Mouse (Mus musculus) hindbrain, postnatal 0 days (tissue): ENCODE data around the gene 1700018F24Rik. TPM values are rescaled to one million over a fixed set of nuclear protein-coding genes. Genes with fewer than 3 reads are reported as not detected.
"Not testable (repeated sequence)": the region's sequence is repeated elsewhere in the genome, so short reads cannot be mapped to it uniquely, and the experiment has no call there.

Source experiments
- ATAC-seq: fragments of 200-750 bp; cut with Nextera tagmentation; 2 replicates; pipeline ENCODE4 v1.8.0; 2017; ENCODE audit warnings: mild to moderate bottlenecking, moderate TSS enrichment, moderate library complexity
- DNase-seq: peaks from one replicate; pipeline ENCODE4 v3.0.0-alpha.2; 2015; ENCODE audit warnings: low spot score
- H3K27ac ChIP-seq: fragments of 300-500 bp; sonication (generic); 2 replicates; pipeline ENCODE4 v1.5.1; 2014; ENCODE audit warnings: mild to moderate bottlenecking
- H3K27me3 ChIP-seq: fragments of 300-500 bp; sonication (generic); 2 replicates; pipeline ENCODE4 v1.6.1; 2014; ENCODE audit warnings: low read length, mixed read lengths; ENCODE audit not compliant: insufficient read depth
- H3K36me3 ChIP-seq: fragments of 300-500 bp; sonication (generic); 2 replicates; pipeline ENCODE4 v1.6.1; 2014; ENCODE audit warnings: low read length, mixed read lengths; ENCODE audit not compliant: insufficient read depth
- H3K4me1 ChIP-seq: fragments of 300-500 bp; sonication (generic); 2 replicates; pipeline ENCODE4 v1.6.1; 2014; ENCODE audit warnings: antibody characterized with exemption, low read length, mixed read lengths; ENCODE audit not compliant: insufficient read depth
- H3K4me2 ChIP-seq: fragments of 300-500 bp; sonication (generic); 2 replicates; pipeline ENCODE4 v1.6.1; 2014; ENCODE audit warnings: low read depth, mild to moderate bottlenecking, low read length, moderate library complexity, mixed read lengths
- H3K4me3 ChIP-seq: fragments of 300-500 bp; sonication (generic); 2 replicates; pipeline ENCODE4 v1.5.1; 2014; ENCODE audit warnings: low read length
- H3K9ac ChIP-seq: fragments of 300-500 bp; sonication (generic); replicated peaks from 2 replicates; pipeline ENCODE4 v1.6.1; 2014; ENCODE audit warnings: mild to moderate bottlenecking, low read length, moderate library complexity, mixed read lengths
- H3K9me3 ChIP-seq: fragments of 300-500 bp; sonication (generic); 2 replicates; pipeline ENCODE4 v1.6.1; 2016; ENCODE audit warnings: low read length, mixed read lengths
- CTCF ChIP-seq: IDR thresholded peaks from 2 replicates; pipeline ENCODE4 v1.5.1; 2016; ENCODE audit warnings: antibody characterized with exemption, control low read depth, low read depth
- WGBS: fragments of 180-500 bp; shearing (Covaris S2); extraction: QIAGEN DNeasy Blood & Tissue Kit; methylation state at CpG from one replicate; pipeline ENCODE4 v1.1.7; 2014; 5-methylcytosine and 5-hydroxymethylcytosine counted together
- polyA plus RNA-seq: library from polyadenylated mRNA; unstranded; fragments of >200 nt; fragmentation: Nextera tagmentation; extraction: Ambion mirVana; gene quantifications from 2 replicates; pipeline ENCODE4 v1.2.1, GENCODE M21; 2015
- total RNA-seq: library from RNA; depleted of rRNA; stranded (reverse); fragments of >200 nt; gene quantifications from 2 replicates; pipeline ENCODE4 v1.2.3, GENCODE M21; 2014

Gene 1700018F24Rik
- total and polyA plus RNA-seq, 2 experiments from 2014 or later, result not detected

DNA sequence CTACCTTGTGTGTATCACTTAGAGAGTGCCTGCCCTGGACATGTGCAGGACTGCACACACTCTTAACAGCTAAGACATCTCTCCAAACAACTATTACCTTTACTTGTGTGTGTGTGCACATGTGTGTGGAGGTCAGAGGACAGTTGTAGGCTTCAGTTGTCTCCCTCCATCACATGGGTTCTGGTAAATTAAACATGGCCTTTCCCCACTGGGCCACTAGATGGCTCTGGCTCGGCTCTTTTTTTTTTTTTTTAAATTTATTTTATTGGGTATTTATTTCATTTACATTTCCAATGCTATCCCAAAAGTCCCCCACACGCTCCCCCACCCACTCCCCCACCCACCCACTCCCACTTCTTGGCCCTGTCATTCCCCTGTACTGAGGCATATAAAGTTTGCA, 26.0 kb upstream of the 1700018F24Rik start:
- not testable (repeated sequence) for ATAC-seq
- WGBS, result 22% methylated on average over 2 of the region's 2 CpGs

DNA sequence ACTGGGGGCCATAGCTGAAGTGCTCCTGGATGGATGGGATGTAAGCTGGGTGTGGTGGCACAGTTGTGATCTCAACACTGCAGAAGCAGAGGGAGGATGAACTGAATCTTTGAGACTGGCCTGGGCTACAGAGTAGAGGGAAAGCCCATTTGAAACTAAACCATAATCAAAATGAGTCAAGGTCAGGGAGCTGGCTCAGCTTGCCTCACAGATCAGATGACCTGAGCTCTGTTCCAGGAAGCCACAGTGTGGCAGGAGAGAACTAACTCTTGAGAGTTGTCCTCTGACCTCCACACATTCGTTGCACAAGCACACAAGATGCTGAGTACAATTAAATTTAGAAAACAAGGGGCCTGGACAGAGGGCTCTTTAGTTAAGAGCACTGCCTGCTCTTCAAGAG, 22.5 kb upstream of the 1700018F24Rik start:
- not testable (repeated sequence) for H3K4me2 ChIP-seq, H3K36me3 ChIP-seq, DNase-seq, H3K4me1 ChIP-seq, H3K4me3 ChIP-seq, H3K27me3 ChIP-seq, H3K9me3 ChIP-seq, ATAC-seq, H3K9ac ChIP-seq, H3K27ac ChIP-seq
- 50% methylated on average over 1 of the region's 1 CpGs for WGBS

More for the DNA sequence above, 26.0 kb upstream of the 1700018F24Rik start:
- not testable (repeated sequence) for H3K27me3 ChIP-seq, H3K4me3 ChIP-seq, H3K4me1 ChIP-seq, H3K27ac ChIP-seq, H3K36me3 ChIP-seq, DNase-seq, H3K9me3 ChIP-seq, H3K9ac ChIP-seq, H3K4me2 ChIP-seq
- TF ChIP-seq CTCF, result 0 out of 2 replicates have a peak, but pooled peaks have one; percentile 2

- H3K9me3 ChIP-seq, H3K36me3 ChIP-seq, ATAC-seq, H3K9ac ChIP-seq, H3K4me2 ChIP-seq, H3K4me1 ChIP-seq, H3K27me3 ChIP-seq, H3K27ac ChIP-seq, H3K4me3 ChIP-seq: not testable (repeated sequence)
- WGBS, result 73% methylated on average over 1 of the region's 1 CpGs
- DNase-seq, result peak; percentile 8
Measured at GRCm38 (mm10) chr5:145020712-145021111, 22.1 kb upstream of the 1700018F24Rik start.

DNA sequence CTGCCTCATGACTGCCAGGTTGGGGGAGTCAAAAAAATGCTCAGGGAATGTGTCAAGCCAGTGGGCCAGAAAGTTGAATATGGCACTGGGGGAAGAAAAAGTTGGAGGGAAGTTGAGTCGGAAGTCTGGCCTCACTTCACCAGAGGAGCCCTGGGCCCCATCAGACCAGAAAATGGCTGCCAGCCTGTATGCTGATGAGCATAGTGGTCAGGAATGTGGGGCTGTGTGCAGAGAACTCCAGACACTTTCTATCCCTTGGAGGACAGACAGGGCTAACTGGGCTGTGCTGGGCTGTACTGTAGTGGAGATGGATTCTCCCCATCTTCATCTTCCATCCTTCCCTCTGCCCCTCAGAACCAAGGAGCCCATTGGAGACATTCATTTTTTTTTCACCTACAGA, 12.3 kb upstream of the 1700018F24Rik start:
- not testable (repeated sequence) for H3K4me1 ChIP-seq, H3K27ac ChIP-seq, H3K4me2 ChIP-seq, H3K4me3 ChIP-seq, H3K9me3 ChIP-seq, H3K27me3 ChIP-seq, ATAC-seq, H3K36me3 ChIP-seq, H3K9ac ChIP-seq, DNase-seq
- 76% methylated on average over 1 of the region's 1 CpGs for WGBS

DNA sequence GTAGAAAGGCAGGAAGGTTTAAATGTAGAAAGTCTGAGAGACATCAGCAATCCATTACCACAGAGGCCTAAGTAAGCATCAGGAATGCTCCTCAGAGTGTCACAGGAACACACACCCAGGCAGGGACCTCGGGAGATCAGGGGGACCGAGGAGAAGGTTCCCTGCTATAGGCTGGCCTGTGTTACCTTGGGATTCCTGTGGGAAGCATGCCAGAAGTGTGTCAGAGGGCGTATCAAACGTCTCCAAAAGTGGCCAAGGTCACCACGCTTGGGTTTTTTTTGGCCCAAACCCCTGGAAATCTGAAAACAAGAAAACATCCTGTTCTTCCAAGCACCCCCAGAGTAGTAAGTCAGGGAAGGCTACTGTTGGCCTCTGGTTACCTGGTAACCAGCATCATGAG, 10.4 kb upstream of the 1700018F24Rik start, which contains the start of gene Gm4871:
Gene Gm4871, minus strand, starts transcription at position 364 of the 400 bp plus-strand sequence.
- WGBS, result 69% methylated on average over 5 of the region's 5 CpGs
- not testable (repeated sequence) for ATAC-seq

DNA sequence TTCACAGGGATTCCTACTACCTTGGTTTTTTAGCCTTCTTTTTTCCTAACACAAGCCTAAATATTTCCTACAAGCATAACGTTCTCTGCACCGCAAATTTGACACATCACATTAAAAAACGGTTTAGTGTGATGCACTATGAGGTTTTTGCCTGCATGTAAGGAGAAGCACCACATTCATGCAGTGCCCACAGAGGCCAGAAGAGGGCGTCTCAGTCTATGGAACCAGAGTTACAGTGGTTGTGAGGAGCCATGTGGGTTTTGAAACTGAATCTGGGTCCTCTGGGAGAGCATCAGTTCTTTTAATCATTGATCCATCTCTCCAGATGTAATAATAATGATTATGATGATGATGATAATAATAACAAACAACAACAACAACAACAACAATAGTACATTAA, 1.2 kb upstream of the 1700018F24Rik start:
- no peaks in the 10 kb centered on the region for H3K4me1 ChIP-seq
- DNase-seq (peak; percentile 9), ATAC-seq (no peak)
- no peak overlapping the region for H3K4me3 ChIP-seq
- H3K27ac ChIP-seq, result no peak overlapping the region
- WGBS, result 48% methylated on average over 4 of the region's 4 CpGs
- TF ChIP-seq CTCF, result peak; percentile 42
- H3K4me2 ChIP-seq, result no peak overlapping the region
- H3K36me3 ChIP-seq, result no peaks in the 10 kb centered on the region
- no peaks in the 10 kb centered on the region for H3K27me3 ChIP-seq
- no peaks in the 10 kb centered on the region for H3K9me3 ChIP-seq
- H3K9ac ChIP-seq, result no peak overlapping the region

More for the DNA sequence above, 10.4 kb upstream of the 1700018F24Rik start, which contains the start of gene Gm4871:
- H3K36me3 ChIP-seq, H3K4me1 ChIP-seq, H3K9me3 ChIP-seq, DNase-seq, H3K27ac ChIP-seq, H3K27me3 ChIP-seq, H3K9ac ChIP-seq, H3K4me2 ChIP-seq, H3K4me3 ChIP-seq: not testable (repeated sequence)

- 81% methylated on average over 3 of the region's 3 CpGs for WGBS
- H3K9me3 ChIP-seq, H3K4me1 ChIP-seq, DNase-seq, H3K27me3 ChIP-seq, H3K36me3 ChIP-seq, ATAC-seq, H3K4me3 ChIP-seq, H3K4me2 ChIP-seq, H3K27ac ChIP-seq, H3K9ac ChIP-seq: not testable (repeated sequence)
Measured at GRCm38 (mm10) chr5:145054187-145054586, 11.4 kb downstream of the 1700018F24Rik start.
